Mouse (Mus musculus) midbrain, postnatal 0 days (tissue): ENCODE measurements around the gene Pakap. TPM values are rescaled to one million over a fixed set of nuclear protein-coding genes. Genes with fewer than 3 reads are reported as not detected.

Experiments used
- ATAC-seq: fragments of 200-750 bp; cut with Nextera tagmentation; 2 replicates; pipeline ENCODE4 v1.8.0; 2017; ENCODE audit warnings: moderate number of reproducible peaks, mild to moderate bottlenecking, moderate TSS enrichment, moderate library complexity; ENCODE audit not compliant: low FRiP score
- DNase-seq: peaks from one replicate; pipeline ENCODE4 v3.0.0-alpha.2; 2015; ENCODE audit warnings: low spot score
- H3K27ac ChIP-seq: fragments of 300-500 bp; sonication (generic); 2 replicates; pipeline ENCODE4 v1.5.1; 2014; ENCODE audit warnings: low read depth, mild to moderate bottlenecking, low read length, mixed read lengths
- H3K27me3 ChIP-seq: fragments of 300-500 bp; sonication (generic); 2 replicates; pipeline ENCODE4 v1.6.1; 2014; ENCODE audit warnings: low read length, control low read depth, mixed read lengths; ENCODE audit not compliant: insufficient read depth
- H3K36me3 ChIP-seq: fragments of 300-500 bp; sonication (generic); 2 replicates; pipeline ENCODE4 v1.6.1; 2014; ENCODE audit warnings: low read length, control low read depth, mixed read lengths; ENCODE audit not compliant: insufficient read depth
- H3K4me1 ChIP-seq: fragments of 300-500 bp; sonication (generic); 2 replicates; pipeline ENCODE4 v1.6.1; 2014; ENCODE audit warnings: mild to moderate bottlenecking, control low read depth, antibody characterized with exemption, low read length, mixed read lengths; ENCODE audit not compliant: insufficient read depth
- H3K4me2 ChIP-seq: fragments of 300-500 bp; sonication (generic); 2 replicates; pipeline ENCODE4 v1.6.1; 2014; ENCODE audit warnings: low read depth, mild to moderate bottlenecking, low read length, mixed read lengths; ENCODE audit not compliant: poor library complexity, severe bottlenecking
- H3K4me3 ChIP-seq: fragments of 300-500 bp; sonication (generic); 2 replicates; pipeline ENCODE4 v1.5.1; 2014; ENCODE audit warnings: low read depth, mild to moderate bottlenecking, low read length, moderate library complexity
- H3K9ac ChIP-seq: fragments of 300-500 bp; sonication (generic); replicated peaks from 2 replicates; pipeline ENCODE4 v1.6.1; 2014; ENCODE audit warnings: mild to moderate bottlenecking, low read length, moderate library complexity, mixed read lengths; ENCODE audit not compliant: poor library complexity, severe bottlenecking
- H3K9me3 ChIP-seq: fragments of 300-500 bp; sonication (generic); 2 replicates; pipeline ENCODE4 v1.6.1; 2016; ENCODE audit warnings: low read length, control low read depth
- CTCF ChIP-seq: IDR thresholded peaks from 2 replicates; pipeline ENCODE4 v1.5.1; 2016; ENCODE audit warnings: antibody characterized with exemption, mild to moderate bottlenecking
- WGBS: fragments of 180-500 bp; shearing (Covaris S2); extraction: QIAGEN DNeasy Blood & Tissue Kit; methylation state at CpG from one replicate; pipeline ENCODE4 v1.1.7; 2014; 5-methylcytosine and 5-hydroxymethylcytosine counted together
- polyA plus RNA-seq: library from polyadenylated mRNA; unstranded; fragments of >200 nt; fragmentation: Nextera tagmentation; extraction: Ambion mirVana; gene quantifications from 2 replicates; pipeline ENCODE4 v1.2.1, GENCODE M21; 2015
- total RNA-seq: library from RNA; depleted of rRNA; stranded (reverse); fragments of >200 nt; gene quantifications from 2 replicates; pipeline ENCODE4 v1.2.3, GENCODE M21; 2014

Pakap gene
- total and polyA plus RNA-seq, 2 experiments from 2014 or later: 8.4 to 13.5 TPM

DNA sequence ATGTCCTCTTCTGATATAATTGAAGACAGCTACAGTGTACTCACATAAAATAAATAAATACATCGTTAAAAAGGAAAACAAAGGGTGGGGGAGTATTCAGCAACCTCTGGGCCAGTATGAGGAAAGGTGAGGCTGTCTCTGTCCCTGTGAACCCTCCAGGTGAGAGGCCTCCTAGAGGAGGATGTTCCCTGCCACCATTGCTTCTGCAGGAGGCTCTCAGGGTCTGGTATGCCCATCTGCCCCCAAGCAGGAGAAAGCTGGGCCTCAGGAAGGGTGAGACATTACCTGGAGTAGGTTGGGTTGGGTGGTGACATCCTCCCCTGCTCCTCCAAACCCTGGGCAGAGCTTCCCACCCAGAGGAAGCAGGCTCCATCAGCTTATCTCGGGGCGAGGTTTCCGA, 182.7 kb downstream of the Pakap start:
- no peak overlapping the region for H3K27ac ChIP-seq
- H3K4me1 ChIP-seq: no peaks in the 10 kb centered on the region
- H3K36me3 ChIP-seq: no peaks in the 10 kb centered on the region
- no peak overlapping the region for H3K4me2 ChIP-seq
- 82% methylated on average over 4 of the region's 4 CpGs for WGBS
- H3K9me3 ChIP-seq: no peaks in the 10 kb centered on the region
- no peaks in the 10 kb centered on the region for H3K27me3 ChIP-seq
- no peak for DNase-seq
- no peak for ATAC-seq
- H3K4me3 ChIP-seq: no peak overlapping the region
- H3K9ac ChIP-seq: no peak overlapping the region
- no peak for TF ChIP-seq CTCF

DNA sequence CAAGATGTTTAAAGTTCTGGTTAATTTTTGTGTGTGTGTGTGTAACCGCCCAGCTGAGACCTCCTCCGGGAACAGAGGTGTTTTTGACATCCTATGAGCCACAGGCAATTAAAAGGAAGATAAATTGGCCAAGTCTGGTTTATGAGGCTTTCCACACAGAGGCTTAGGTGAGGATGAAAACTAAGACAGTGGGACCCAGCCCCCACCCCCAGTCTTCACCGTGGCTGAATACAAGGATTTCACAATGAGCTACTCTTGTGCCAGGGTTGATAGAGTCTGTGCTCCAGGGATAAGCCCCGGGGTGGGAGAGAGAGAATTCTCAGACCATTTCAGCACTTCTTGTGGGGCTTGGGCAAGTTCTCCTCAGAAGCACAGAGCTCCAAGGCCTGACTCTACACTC, 183.1 kb downstream of the Pakap start:
- no peak for DNase-seq
- Histone ChIP-seq H3K27me3 (no peaks in the 10 kb centered on the region), H3K4me2 (no peak overlapping the region), H3K27ac (no peak overlapping the region), H3K4me1 (no peaks in the 10 kb centered on the region), H3K9me3 (no peaks in the 10 kb centered on the region), H3K36me3 (no peaks in the 10 kb centered on the region), H3K9ac (no peak overlapping the region), H3K4me3 (no peak overlapping the region)
- 64% methylated on average over 4 of the region's 4 CpGs for WGBS
- no peak for TF ChIP-seq CTCF
- no peak for ATAC-seq

DNA sequence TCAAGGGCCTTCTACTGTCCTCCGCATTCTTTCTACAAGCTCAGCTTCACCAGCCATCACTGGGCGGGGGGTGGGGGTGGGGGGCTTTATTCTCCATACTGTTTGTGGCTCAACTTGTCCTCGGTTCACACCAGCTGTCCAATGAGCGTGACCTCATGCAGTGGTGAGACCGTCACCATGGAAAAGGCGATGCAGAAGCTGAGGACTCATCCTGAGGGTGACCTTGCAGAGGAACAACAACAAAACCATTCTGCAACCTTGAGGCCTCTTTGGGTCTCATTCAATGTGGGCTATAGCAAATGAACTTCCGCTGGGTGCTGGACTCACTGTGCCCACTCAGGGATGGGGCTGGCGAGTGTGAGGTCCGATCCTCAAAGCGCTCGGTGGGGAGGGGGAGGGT, 183.6 kb downstream of the Pakap start:
- WGBS: 92% methylated on average over 11 of the region's 11 CpGs
- Histone ChIP-seq H3K9me3 (no peaks in the 10 kb centered on the region), H3K4me3 (no peak overlapping the region), H3K27ac (no peak overlapping the region), H3K4me1 (no peaks in the 10 kb centered on the region), H3K9ac (no peak overlapping the region), H3K36me3 (no peaks in the 10 kb centered on the region), H3K27me3 (no peaks in the 10 kb centered on the region), H3K4me2 (no peak overlapping the region)
- no peak for TF ChIP-seq CTCF
- no peak for DNase-seq
- no peak for ATAC-seq

DNA sequence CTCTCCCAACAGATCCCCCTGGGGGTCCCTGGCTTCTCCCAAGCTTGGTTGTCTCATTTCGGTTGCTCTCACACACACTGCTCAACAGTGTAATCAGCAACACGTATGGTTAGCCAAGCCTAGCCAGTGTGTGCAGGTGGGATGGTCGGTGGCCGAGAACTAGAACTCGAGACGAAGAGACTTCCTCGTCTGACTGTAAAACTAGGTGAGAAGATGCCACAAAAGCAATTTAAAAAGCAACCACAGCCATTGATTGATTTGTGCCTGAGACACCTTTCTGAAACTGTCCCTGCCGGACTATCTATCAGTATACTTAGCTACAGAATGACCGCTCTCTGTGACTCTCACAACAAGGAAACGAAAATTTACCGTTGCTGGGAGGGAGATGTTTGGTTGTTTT, 187.1 kb downstream of the Pakap start:
- Histone ChIP-seq H3K27ac (no peak overlapping the region), H3K9ac (no peak overlapping the region), H3K27me3 (no peaks in the 10 kb centered on the region), H3K4me1 (no peaks in the 10 kb centered on the region), H3K4me3 (no peak overlapping the region), H3K36me3 (no peaks in the 10 kb centered on the region), H3K4me2 (no peak overlapping the region), H3K9me3 (no peaks in the 10 kb centered on the region)
- TF ChIP-seq CTCF: no peak
- DNase-seq: no peak
- 89% methylated on average over 11 of the region's 11 CpGs for WGBS
- no peak for ATAC-seq

DNA sequence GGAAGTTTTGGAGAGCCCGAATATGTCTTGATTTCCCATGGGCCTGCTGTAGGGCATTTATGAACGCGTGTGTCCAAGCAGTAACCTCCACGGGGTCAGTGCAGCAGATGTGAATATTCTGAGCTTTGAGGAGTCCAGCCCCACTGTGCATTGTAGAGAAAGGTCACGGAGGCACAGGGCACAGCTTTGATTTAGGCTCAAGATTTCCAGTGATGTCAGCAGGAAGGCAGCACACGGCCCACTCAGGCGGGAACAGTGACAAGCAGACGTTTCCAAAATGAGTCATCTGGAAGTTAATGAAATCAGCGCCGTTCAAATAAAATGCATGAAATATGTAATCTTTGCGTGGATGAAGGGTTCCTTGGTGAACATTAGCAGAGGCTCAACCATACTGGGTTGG, 190.0 kb downstream of the Pakap start:
- no peak for ATAC-seq
- no peaks in the 10 kb centered on the region for H3K27me3 ChIP-seq
- no peak for TF ChIP-seq CTCF
- H3K27ac ChIP-seq: no peak overlapping the region
- H3K9ac ChIP-seq: no peak overlapping the region
- no peak overlapping the region for H3K4me2 ChIP-seq
- 49% methylated on average over 11 of the region's 11 CpGs for WGBS
- no peak overlapping the region for H3K4me3 ChIP-seq
- no peak for DNase-seq
- H3K9me3 ChIP-seq: no peaks in the 10 kb centered on the region
- no peaks in the 10 kb centered on the region for H3K4me1 ChIP-seq
- H3K36me3 ChIP-seq: no peaks in the 10 kb centered on the region

DNA sequence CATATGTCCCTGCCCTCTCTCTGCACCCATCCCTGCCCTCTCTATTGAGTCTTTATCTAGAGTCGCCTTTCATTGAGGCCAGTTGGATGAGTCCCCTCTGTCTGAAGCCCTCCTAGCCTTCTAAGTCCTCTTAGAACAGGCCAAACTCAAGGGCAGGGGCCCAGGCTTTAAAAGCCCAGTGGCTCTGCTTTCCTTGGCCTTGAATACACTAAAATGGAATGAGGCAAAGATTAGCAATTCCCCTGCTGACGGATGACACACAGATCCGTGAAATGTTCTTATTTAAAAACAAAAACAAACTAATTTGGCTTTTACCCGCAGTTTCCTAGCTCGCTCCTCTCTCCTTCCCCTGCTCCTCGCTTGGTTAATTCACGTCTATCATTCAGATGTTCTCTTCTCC, 194.4 kb downstream of the Pakap start:
- DNase-seq (no peak), ATAC-seq (no peak)
- Histone ChIP-seq H3K9me3 (no peaks in the 10 kb centered on the region), H3K9ac (no peak overlapping the region), H3K36me3 (no peaks in the 10 kb centered on the region), H3K4me1 (no peaks in the 10 kb centered on the region), H3K27ac (peak overlapping the region; percentile 18; the same call in 1 of the 2 replicates), H3K4me2 (no peak overlapping the region), H3K4me3 (no peak overlapping the region), H3K27me3 (no peaks in the 10 kb centered on the region)
- 39% methylated on average over 7 of the region's 7 CpGs for WGBS
- TF ChIP-seq CTCF: no peak
